Mouse (Mus musculus) G1E (cell line): ENCODE data around the gene Galnt17. TPM values are rescaled to one million over a fixed set of nuclear protein-coding genes. Genes with fewer than 3 reads are reported as not detected.

Experiments
- ATAC-seq: 2 replicates; pipeline ENCODE4 v1.8.0; 2016; ENCODE audit warnings: mild to moderate bottlenecking; ENCODE audit not compliant: insufficient number of reproducible peaks, poor library complexity, low FRiP score, severe bottlenecking; ENCODE audit errors: extremely low read depth
- DNase-seq: peaks from one replicate; pipeline ENCODE4 v3.0.0; 2012; ENCODE audit warnings: low spot score
- H3K27me3 ChIP-seq: 2 replicates; pipeline ENCODE4 v1.6.1; 2012; ENCODE audit warnings: mild to moderate bottlenecking, low read length, inconsistent platforms; ENCODE audit not compliant: insufficient read depth
- H3K36me3 ChIP-seq: replicated peaks from 2 replicates; pipeline ENCODE3; 2012; ENCODE audit warnings: mild to moderate bottlenecking, inconsistent platforms
- H3K4me1 ChIP-seq: 2 replicates; pipeline ENCODE4 v1.6.1; 2012; ENCODE audit warnings: low read depth, low read length, inconsistent platforms, mixed read lengths; ENCODE audit not compliant: insufficient read depth
- H3K4me3 ChIP-seq: 2 replicates; pipeline ENCODE4 v1.5.1; 2012; ENCODE audit warnings: low read depth, mild to moderate bottlenecking, inconsistent platforms, low read length, moderate library complexity, mixed read lengths
- H3K9me3 ChIP-seq: replicated peaks from 2 replicates; pipeline ENCODE4 v1.6.1; 2012; ENCODE audit warnings: inconsistent platforms
- CTCF ChIP-seq: IDR thresholded peaks from 2 replicates; pipeline ENCODE4 v1.5.1; 2012; ENCODE audit warnings: low read depth, low read length, inconsistent platforms, mixed read lengths
- GATA1 ChIP-seq: IDR thresholded peaks from 2 replicates; pipeline ENCODE4 v1.6.1; 2012; ENCODE audit warnings: borderline replicate concordance, low read length, inconsistent platforms, mixed read lengths
- GATA2 ChIP-seq: IDR thresholded peaks from 2 replicates; pipeline ENCODE4 v1.6.1; 2012; ENCODE audit warnings: low read depth, low read length, inconsistent platforms, borderline replicate concordance
- POLR2AphosphoS5 ChIP-seq: IDR thresholded peaks from 2 replicates; pipeline ENCODE4 v1.6.1; 2012; ENCODE audit warnings: low read depth, low read length, inconsistent platforms; ENCODE audit not compliant: insufficient replicate concordance
- TAL1 ChIP-seq: conservative IDR thresholded peaks from 2 replicates; pipeline ENCODE4 v1.6.1; 2012; ENCODE audit warnings: low read depth, low read length, inconsistent platforms, mixed read lengths
- polyA plus RNA-seq: library from polyadenylated mRNA; stranded (reverse); fragments of >175 nt; gene quantifications from 2 replicates; pipeline ENCODE4 v1.2.3, GENCODE M21; 2012
- total RNA-seq, 2 experiments: library from RNA; stranded (forward) in 1 of 2; stranded (reverse) in 1 of 2; fragments of 200-1000 nt in 1 of 2; fragments of >200 nt in 1 of 2; fragmentation: Nextera tagmentation in 1 of 2; gene quantifications; 2 replicates each; pipeline ENCODE4 v1.2.3; 2014 to 2017

Galnt17 gene
- total and polyA plus RNA-seq, 3 experiments = 0.22 TPM; not detected in 2

GRCm38 (mm10) chr5:131233828-131234227 lies 74.5 kb downstream of the Galnt17 start:
- ATAC-seq (no peak), DNase-seq (no peak)
- no peaks in the 10 kb centered on the region for H3K36me3 ChIP-seq
- no peaks in the 10 kb centered on the region for H3K4me1 ChIP-seq
- TF ChIP-seq GATA1 (no peak), TAL1 (no peak), GATA2 (no peak), CTCF (no peak), POLR2AphosphoS5 (no peak)
- peaks cover 76% of the 10 kb centered on the region for H3K9me3 ChIP-seq
- H3K27me3 ChIP-seq = no peaks in the 10 kb centered on the region
- H3K4me3 ChIP-seq = no peak overlapping the region

GRCm38 (mm10) chr5:131231060-131231459 lies 77.2 kb downstream of the Galnt17 start:
- no peak overlapping the region for H3K4me3 ChIP-seq
- ATAC-seq (no peak), DNase-seq (no peak)
- H3K27me3 ChIP-seq = no peaks in the 10 kb centered on the region
- TF ChIP-seq TAL1 (no peak), GATA2 (no peak), CTCF (no peak), POLR2AphosphoS5 (no peak), GATA1 (no peak)
- no peaks in the 10 kb centered on the region for H3K36me3 ChIP-seq
- no peaks in the 10 kb centered on the region for H3K4me1 ChIP-seq
- peaks cover 67% of the 10 kb centered on the region for H3K9me3 ChIP-seq

GRCm38 (mm10) chr5:131229744-131230143 lies 78.6 kb downstream of the Galnt17 start:
- no peaks in the 10 kb centered on the region for H3K27me3 ChIP-seq
- peaks cover 58% of the 10 kb centered on the region for H3K9me3 ChIP-seq
- TF ChIP-seq GATA2 = no peak
- TF ChIP-seq POLR2AphosphoS5 = no peak
- no peak for TF ChIP-seq GATA1
- TF ChIP-seq CTCF = no peak
- no peak for TF ChIP-seq TAL1
- no peak overlapping the region for H3K4me3 ChIP-seq
- no peak for DNase-seq
- no peaks in the 10 kb centered on the region for H3K4me1 ChIP-seq
- no peak for ATAC-seq
- H3K36me3 ChIP-seq = no peaks in the 10 kb centered on the region

GRCm38 (mm10) chr5:131223416-131223815 lies 84.9 kb downstream of the Galnt17 start:
- H3K27me3 ChIP-seq = no peaks in the 10 kb centered on the region
- ATAC-seq (no peak), DNase-seq (no peak)
- TF ChIP-seq TAL1 (no peak), GATA1 (no peak), GATA2 (no peak)
- H3K4me1 ChIP-seq = no peaks in the 10 kb centered on the region
- H3K36me3 ChIP-seq = no peaks in the 10 kb centered on the region
- H3K9me3 ChIP-seq = peaks cover 40% of the 10 kb centered on the region
- H3K4me3 ChIP-seq = no peak overlapping the region

- TF ChIP-seq POLR2AphosphoS5 = no peak
- no peak for TF ChIP-seq GATA2
- no peak for TF ChIP-seq GATA1
- no peak for TF ChIP-seq TAL1
- TF ChIP-seq CTCF = no peak
- H3K36me3 ChIP-seq = no peaks in the 10 kb centered on the region
- no peaks in the 10 kb centered on the region for H3K4me1 ChIP-seq
- DNase-seq (no peak), ATAC-seq (no peak)
- peaks cover 44% of the 10 kb centered on the region for H3K9me3 ChIP-seq
- no peak overlapping the region for H3K4me3 ChIP-seq
- no peaks in the 10 kb centered on the region for H3K27me3 ChIP-seq
These were observed 85.6 kb downstream of the Galnt17 start for GRCm38 (mm10) chr5:131222498-131223244.

- DNase-seq (no peak), ATAC-seq (no peak)
- H3K27me3 ChIP-seq = no peaks in the 10 kb centered on the region
- H3K9me3 ChIP-seq = peaks cover 40% of the 10 kb centered on the region
- H3K4me3 ChIP-seq = no peak overlapping the region
- TF ChIP-seq GATA1 (no peak), TAL1 (no peak), POLR2AphosphoS5 (no peak)
- no peaks in the 10 kb centered on the region for H3K4me1 ChIP-seq
- H3K36me3 ChIP-seq = no peaks in the 10 kb centered on the region
These were observed 90.1 kb downstream of the Galnt17 start for GRCm38 (mm10) chr5:131218221-131218620.

- TF ChIP-seq GATA1 (no peak), CTCF (no peak), TAL1 (no peak), GATA2 (no peak), POLR2AphosphoS5 (no peak)
- peaks cover 35% of the 10 kb centered on the region for H3K9me3 ChIP-seq
- no peak for ATAC-seq
- no peaks in the 10 kb centered on the region for H3K4me1 ChIP-seq
- DNase-seq = no peak
- H3K27me3 ChIP-seq = no peaks in the 10 kb centered on the region
- no peaks in the 10 kb centered on the region for H3K36me3 ChIP-seq
- no peak overlapping the region for H3K4me3 ChIP-seq
These were observed 96.7 kb downstream of the Galnt17 start for GRCm38 (mm10) chr5:131211618-131212017.
